Mouse (Mus musculus) MEL (cell line): ENCODE measurements at regions not wholly inside any gene's neighbourhood (a gene's known extent, or its start where the extent isn't known, plus 50 kb on each side); places are given as distances from the start of the nearest gene placed in this dataset.

ENCODE experiments used
- DNase-seq: peaks from one replicate; pipeline ENCODE4 v3.0.0; 2011; ENCODE audit warnings: low read depth, low spot score
- H3K27ac ChIP-seq: 2 replicates; pipeline ENCODE4 v1.5.1; 2012; ENCODE audit warnings: low read depth, mild to moderate bottlenecking, control low read depth, low read length, moderate library complexity; ENCODE audit not compliant: control insufficient read depth
- H3K27me3 ChIP-seq, 2 experiments: fragments of 150-350 bp in 1 of 2; sonication (generic) in 1 of 2; 2 replicates each; pipeline ENCODE4 v1.6.1; 2012; ENCODE audit warnings: low read length in 2 of 2, mild to moderate bottlenecking in 2 of 2, improper control_type of control experiment in 1 of 2, moderate library complexity in 1 of 2; ENCODE audit not compliant: insufficient read depth in 2 of 2, control insufficient read depth in 1 of 2
- H3K36me3 ChIP-seq, 2 experiments: 2 replicates each; pipeline ENCODE4 v1.6.1; 2012 to 2014; ENCODE audit warnings: low read length in 2 of 2, improper control_type of control experiment in 1 of 2, inconsistent platforms in 1 of 2, mild to moderate bottlenecking in 1 of 2; ENCODE audit not compliant: insufficient read depth in 2 of 2, control insufficient read depth in 1 of 2
- H3K4me1 ChIP-seq, 2 experiments: fragments of 150-350 bp in 1 of 2; sonication (generic) in 1 of 2; 2 replicates each; pipeline ENCODE4 v1.6.1; 2012; ENCODE audit warnings: low read length in 2 of 2, improper control_type of control experiment in 1 of 2, mild to moderate bottlenecking in 1 of 2; ENCODE audit not compliant: insufficient read depth in 2 of 2, control insufficient read depth in 1 of 2
- H3K4me3 ChIP-seq, 2 experiments: fragments of 150-350 bp in 1 of 2; sonication (generic) in 1 of 2; 2 replicates each; pipeline ENCODE4 v1.5.1; 2012; ENCODE audit warnings: low read depth in 2 of 2, low read length in 2 of 2, mild to moderate bottlenecking in 2 of 2, moderate library complexity in 2 of 2, control low read depth in 1 of 2, improper control_type of control experiment in 1 of 2; ENCODE audit not compliant: control insufficient read depth in 1 of 2, insufficient read depth in 1 of 2
- H3K79me2 ChIP-seq: 2 replicates; pipeline ENCODE4 v1.6.1; 2012; ENCODE audit warnings: mild to moderate bottlenecking, low read length, moderate library complexity; ENCODE audit not compliant: control insufficient read depth, poor library complexity, insufficient read depth
- H3K9ac ChIP-seq: 2 replicates; pipeline ENCODE4 v1.6.1; 2012; ENCODE audit warnings: low read depth, mild to moderate bottlenecking, control low read depth, low read length, moderate library complexity; ENCODE audit not compliant: control insufficient read depth, poor library complexity, severe bottlenecking
- H3K9me3 ChIP-seq: fragments of 150-350 bp; sonication (generic); replicated peaks from 2 replicates; pipeline ENCODE4 v1.6.1; 2012; ENCODE audit warnings: mild to moderate bottlenecking, low read length, improper control_type of control experiment, moderate library complexity; ENCODE audit not compliant: insufficient read depth
- E2F4 ChIP-seq: IDR thresholded peaks from 2 replicates; pipeline ENCODE4 v1.6.1; 2011; ENCODE audit warnings: low read depth, low read length, improper control_type of control experiment, borderline replicate concordance
- ELF1 ChIP-seq: IDR thresholded peaks from 2 replicates; pipeline ENCODE4 v1.6.1; 2014; ENCODE audit warnings: low read depth, mild to moderate bottlenecking, inconsistent platforms, low read length, improper control_type of control experiment, moderate library complexity
- KAT2A ChIP-seq: conservative IDR thresholded peaks from 2 replicates; pipeline ENCODE4 v1.6.1; 2012; ENCODE audit warnings: low read depth, low read length, improper control_type of control experiment, inconsistent platforms
- MAFK ChIP-seq: IDR thresholded peaks from 2 replicates; pipeline ENCODE4 v1.6.1; 2011; ENCODE audit warnings: low read depth, mild to moderate bottlenecking, low read length, improper control_type of control experiment, borderline replicate concordance
- MAX ChIP-seq: IDR thresholded peaks from 2 replicates; pipeline ENCODE4 v1.6.1; 2011; ENCODE audit warnings: low read length, improper control_type of control experiment
- MAZ ChIP-seq: IDR thresholded peaks from 2 replicates; pipeline ENCODE4 v1.6.1; 2012; ENCODE audit warnings: low read depth, mild to moderate bottlenecking, inconsistent platforms, low read length, improper control_type of control experiment
- MEF2A ChIP-seq: IDR thresholded peaks from 2 replicates; pipeline ENCODE4 v1.6.1; 2014; ENCODE audit warnings: low read depth, mild to moderate bottlenecking, inconsistent platforms, low read length, improper control_type of control experiment; ENCODE audit not compliant: poor library complexity, insufficient replicate concordance, severe bottlenecking; ENCODE audit errors: extremely low read depth
- MXI1 ChIP-seq: IDR thresholded peaks from 2 replicates; pipeline ENCODE4 v1.6.1; 2011; ENCODE audit warnings: mild to moderate bottlenecking, low read depth, low read length, improper control_type of control experiment
- MYC ChIP-seq: IDR thresholded peaks from 2 replicates; pipeline ENCODE4 v1.6.1; 2011; ENCODE audit warnings: low read depth, mild to moderate bottlenecking, low read length, improper control_type of control experiment, moderate library complexity
- NELFE ChIP-seq: IDR thresholded peaks from 2 replicates; pipeline ENCODE4 v1.6.1; 2011; ENCODE audit warnings: low read depth, low read length, improper control_type of control experiment
- POLR2A ChIP-seq, 2 experiments: IDR thresholded peaks; 2 replicates each; pipeline ENCODE4 v1.6.1; 2011 to 2012; ENCODE audit warnings: low read length in 2 of 2, mild to moderate bottlenecking in 2 of 2, control low read depth in 1 of 2, improper control_type of control experiment in 1 of 2, low read depth in 1 of 2, moderate library complexity in 1 of 2; ENCODE audit not compliant: control insufficient read depth in 1 of 2, insufficient read depth in 1 of 2, poor library complexity in 1 of 2
- POLR2AphosphoS2 ChIP-seq: IDR thresholded peaks from 2 replicates; pipeline ENCODE4 v1.6.1; 2011; ENCODE audit warnings: low read length, improper control_type of control experiment
- RAD21 ChIP-seq: IDR thresholded peaks from 2 replicates; pipeline ENCODE4 v1.6.1; 2011; ENCODE audit warnings: mild to moderate bottlenecking, low read depth, low read length, improper control_type of control experiment
- SIN3A ChIP-seq: IDR thresholded peaks from 2 replicates; pipeline ENCODE4 v1.6.1; 2012; ENCODE audit warnings: low read length, improper control_type of control experiment, inconsistent platforms
- SMC3 ChIP-seq: IDR thresholded peaks from 2 replicates; pipeline ENCODE4 v1.6.1; 2011; ENCODE audit warnings: low read depth, low read length, improper control_type of control experiment
- TBP ChIP-seq: IDR thresholded peaks from 2 replicates; pipeline ENCODE4 v1.8.0; 2011; ENCODE audit warnings: low read depth, low read length, improper control_type of control experiment
- TCF12 ChIP-seq: IDR thresholded peaks from 2 replicates; pipeline ENCODE4 v1.6.1; 2014; ENCODE audit warnings: low read depth, mild to moderate bottlenecking, inconsistent platforms, low read length, improper control_type of control experiment, moderate library complexity
- UBTF ChIP-seq: IDR thresholded peaks from 2 replicates; pipeline ENCODE4 v1.6.1; 2012; ENCODE audit warnings: low read depth, mild to moderate bottlenecking, inconsistent platforms, low read length, improper control_type of control experiment, moderate library complexity, borderline replicate concordance; ENCODE audit not compliant: insufficient read depth
- ZKSCAN1 ChIP-seq: IDR thresholded peaks from 2 replicates; pipeline ENCODE4 v1.6.1; 2012; ENCODE audit warnings: low read depth, mild to moderate bottlenecking, inconsistent platforms, low read length, improper control_type of control experiment, moderate library complexity
- ZNF384 ChIP-seq: IDR thresholded peaks from 2 replicates; pipeline ENCODE4 v1.6.1; 2012; ENCODE audit warnings: low read depth, mild to moderate bottlenecking, inconsistent platforms, low read length, improper control_type of control experiment

GRCm38 (mm10) chr17:75893559-75893958 is 341.8 kb upstream of the Fam98a start:
- no peak overlapping the region for H3K9ac ChIP-seq
- H3K4me1 ChIP-seq = no peaks in the 10 kb centered on the region
- DNase-seq = no peak
- no peaks in the 10 kb centered on the region for H3K36me3 ChIP-seq
- H3K4me3 ChIP-seq = no peak overlapping the region
- H3K9me3 ChIP-seq = no peaks in the 10 kb centered on the region
- no peak for TF ChIP-seq ZNF384
- no peak for TF ChIP-seq TBP
- TF ChIP-seq ELF1 = no peak
- no peak for TF ChIP-seq UBTF
- no peak for TF ChIP-seq TCF12
- TF ChIP-seq RAD21 = no peak
- TF ChIP-seq NELFE = no peak
- no peak for TF ChIP-seq SIN3A
- TF ChIP-seq MAFK = no peak
- TF ChIP-seq E2F4 = no peak
- no peak for TF ChIP-seq MAZ
- TF ChIP-seq POLR2AphosphoS2 = no peak
- no peak for TF ChIP-seq MEF2A
- TF ChIP-seq POLR2A (IDR thresholded peaks at IDR 0.05; ENCODE audit: control insufficient read depth in 1 of 2, insufficient read depth in 1 of 2, low read depth in 1 of 2, low read length in 2 of 2, poor library complexity in 1 of 2) = no peak
- no peak for TF ChIP-seq ZKSCAN1
- TF ChIP-seq MYC = no peak
- no peak for TF ChIP-seq SMC3
- TF ChIP-seq MAX = no peak
- TF ChIP-seq KAT2A = no peak
- TF ChIP-seq MXI1 = no peak
- H3K79me2 ChIP-seq = no peaks in the 10 kb centered on the region
- H3K27me3 ChIP-seq = no peaks in the 10 kb centered on the region
- no peak overlapping the region for H3K27ac ChIP-seq

- H3K4me1 ChIP-seq = no peaks in the 10 kb centered on the region
- DNase-seq = no peak
- H3K79me2 ChIP-seq = no peaks in the 10 kb centered on the region
- no peak overlapping the region for H3K4me3 ChIP-seq
- TF ChIP-seq ZKSCAN1 = no peak
- no peak for TF ChIP-seq POLR2AphosphoS2
- no peak overlapping the region for H3K9ac ChIP-seq
- H3K27ac ChIP-seq = no peak overlapping the region
- no peaks in the 10 kb centered on the region for H3K9me3 ChIP-seq
- no peaks in the 10 kb centered on the region for H3K36me3 ChIP-seq
- no peaks in the 10 kb centered on the region for H3K27me3 ChIP-seq
Measured at GRCm38 (mm10) chr17:75892156-75892555, 340.4 kb upstream of the Fam98a start.
